Mouse (Mus musculus) bone marrow, adult 2 months (tissue): ENCODE data around the gene Fam114a2. TPM values are rescaled to one million over a fixed set of nuclear protein-coding genes. Genes with fewer than 3 reads are reported as not detected.

Experiments
- H3K27ac ChIP-seq: fragments of 200-500 bp; 2 replicates; pipeline ENCODE4 v1.5.1; 2012; ENCODE audit warnings: low read depth, mild to moderate bottlenecking, control low read depth, inconsistent platforms, low read length; ENCODE audit not compliant: control insufficient read depth, poor library complexity, insufficient read depth
- H3K4me1 ChIP-seq: fragments of 200-500 bp; 2 replicates; pipeline ENCODE4 v1.6.1; 2011; ENCODE audit warnings: low read length; ENCODE audit not compliant: control insufficient read depth, insufficient read depth
- H3K4me3 ChIP-seq: fragments of 200-500 bp; replicated peaks from 2 replicates; pipeline ENCODE3; 2011; ENCODE audit warnings: mild to moderate bottlenecking, low read depth, low read length, control low read depth; ENCODE audit not compliant: control insufficient read depth
- CTCF ChIP-seq: fragments of 200-500 bp; IDR thresholded peaks from 2 replicates; pipeline ENCODE4 v1.5.1; 2011; ENCODE audit warnings: low read length, control low read depth; ENCODE audit not compliant: control insufficient read depth, insufficient read depth
- POLR2A ChIP-seq: fragments of 200-500 bp; IDR thresholded peaks from 2 replicates; pipeline ENCODE4 v1.6.1; 2011; ENCODE audit warnings: low read depth, mild to moderate bottlenecking, control low read depth, low read length, borderline replicate concordance; ENCODE audit not compliant: control insufficient read depth
- WGBS: fragments of 180-500 bp; shearing (Covaris S2); methylation state at CpG from one replicate; pipeline ENCODE4 v1.1.7; 2018; 5-methylcytosine and 5-hydroxymethylcytosine counted together
- polyA plus RNA-seq: library from polyadenylated mRNA; stranded (reverse); fragments of >200 nt; gene quantifications from 2 replicates; pipeline ENCODE4 v1.2.4, GENCODE M21; 2011; ENCODE audit warnings: low replicate concordance; ENCODE audit not compliant: missing spikeins, insufficient read depth, insufficient read length

The Fam114a2 gene
- polyA plus RNA-seq, 1 experiment = 31.0 TPM

DNA sequence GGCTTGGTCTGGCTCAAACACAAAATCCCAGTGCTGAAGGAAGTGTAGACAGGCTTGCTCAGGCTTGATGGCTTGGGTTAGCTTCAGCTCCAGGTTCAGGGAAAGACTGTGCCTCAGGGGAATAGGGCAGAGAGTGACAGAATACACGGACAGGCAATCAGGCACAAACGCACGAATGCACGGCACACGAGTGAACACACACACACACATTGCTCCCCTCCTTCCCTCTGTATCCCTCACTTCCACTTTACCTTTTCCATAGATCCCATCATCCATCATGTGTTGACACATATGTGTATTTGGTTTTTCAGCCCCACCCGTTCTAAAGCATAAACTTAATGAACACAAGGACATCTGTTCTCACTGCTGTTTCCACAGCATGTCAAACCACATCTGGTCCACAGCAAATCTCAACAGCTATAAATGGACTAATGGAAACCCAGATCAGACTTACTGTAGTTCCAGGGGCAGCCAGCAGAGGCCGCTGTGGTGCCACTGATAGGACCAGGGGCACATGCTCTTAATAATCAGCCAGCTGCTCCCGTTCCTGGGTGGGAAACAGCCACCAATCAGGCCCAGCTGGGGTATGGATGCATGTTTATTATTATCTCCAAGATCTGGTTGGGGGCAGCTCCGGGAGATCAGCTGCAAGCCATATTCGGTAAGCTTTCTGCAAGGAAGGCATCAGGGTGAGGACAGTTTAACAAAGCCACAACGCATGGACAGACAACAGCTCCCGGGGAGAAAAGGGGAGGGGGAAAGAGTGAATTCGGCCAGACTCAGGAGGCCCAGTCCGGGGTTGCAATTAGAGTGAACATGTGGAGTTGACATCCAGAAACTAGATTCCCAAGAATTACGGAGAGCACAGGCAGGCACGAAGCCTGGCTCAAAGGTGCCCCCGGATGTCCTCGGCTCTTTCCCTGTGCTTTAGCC, 30.5 kb upstream of the Fam114a2 start:
- WGBS = 49% methylated on average over 18 of the region's 18 CpGs

DNA sequence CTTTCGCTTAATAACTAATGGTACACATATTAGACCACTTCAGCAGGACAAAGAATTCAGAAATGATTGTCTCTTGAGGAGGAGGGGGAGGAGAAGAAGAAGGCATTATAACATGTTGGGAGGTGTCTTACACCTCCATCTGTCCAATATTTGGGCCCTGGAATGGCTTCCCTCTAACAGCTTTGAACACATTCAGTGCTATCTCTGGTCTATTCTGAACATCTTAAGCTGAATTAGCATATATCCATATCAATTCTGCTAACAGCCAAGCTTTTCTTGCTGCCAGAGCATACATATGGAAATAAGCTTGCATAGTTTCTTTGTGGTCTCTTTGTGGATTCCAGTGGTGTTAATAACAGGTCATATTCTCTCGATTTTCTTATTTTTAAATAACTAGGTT, 22.3 kb upstream of the Fam114a2 start:
- Histone ChIP-seq H3K4me1 (no peaks in the 10 kb centered on the region), H3K27ac (no peak overlapping the region), H3K4me3 (no peak overlapping the region)
- 86% methylated on average over 2 of the region's 2 CpGs for WGBS
- TF ChIP-seq CTCF (no peak), POLR2A (no peak)

More for the DNA sequence above, 30.5 kb upstream of the Fam114a2 start:
- no peak overlapping the region for H3K27ac ChIP-seq
- no peak overlapping the region for H3K4me3 ChIP-seq
- no peak for TF ChIP-seq POLR2A
- peak; percentile 90 for TF ChIP-seq CTCF
- no peaks in the 10 kb centered on the region for H3K4me1 ChIP-seq

DNA sequence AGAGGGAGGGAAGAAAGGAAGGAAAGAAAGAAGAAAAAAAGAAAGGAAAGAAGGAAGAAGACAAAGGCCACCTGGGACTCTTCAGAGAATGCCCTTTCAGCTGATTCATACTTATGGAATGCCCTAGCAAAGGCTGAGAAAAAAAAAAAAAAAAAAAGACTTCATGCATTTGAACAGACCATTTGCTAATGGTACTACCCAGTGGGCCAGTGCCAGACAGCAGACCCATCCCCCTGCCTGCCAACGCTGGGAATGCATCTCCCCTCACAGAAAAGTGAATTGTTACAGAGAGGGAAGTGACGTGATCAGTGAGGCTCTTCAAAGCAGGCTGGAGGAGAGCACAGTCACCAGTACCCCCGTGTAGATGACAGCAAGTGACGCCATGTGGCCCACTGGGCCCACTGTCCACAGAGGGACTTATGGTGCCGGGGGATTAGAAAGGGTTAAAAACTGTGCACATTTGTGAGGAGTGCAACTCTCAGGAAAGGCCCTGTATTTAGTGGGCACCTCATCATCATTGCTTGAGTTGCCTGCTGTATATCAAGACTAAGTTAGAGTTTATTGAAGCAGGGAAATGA, 21.5 kb upstream of the Fam114a2 start:
- Histone ChIP-seq H3K4me1 (no peaks in the 10 kb centered on the region), H3K27ac (no peak overlapping the region), H3K4me3 (no peak overlapping the region)
- 83% methylated on average over 5 of the region's 5 CpGs for WGBS
- TF ChIP-seq CTCF (no peak), POLR2A (no peak)

DNA sequence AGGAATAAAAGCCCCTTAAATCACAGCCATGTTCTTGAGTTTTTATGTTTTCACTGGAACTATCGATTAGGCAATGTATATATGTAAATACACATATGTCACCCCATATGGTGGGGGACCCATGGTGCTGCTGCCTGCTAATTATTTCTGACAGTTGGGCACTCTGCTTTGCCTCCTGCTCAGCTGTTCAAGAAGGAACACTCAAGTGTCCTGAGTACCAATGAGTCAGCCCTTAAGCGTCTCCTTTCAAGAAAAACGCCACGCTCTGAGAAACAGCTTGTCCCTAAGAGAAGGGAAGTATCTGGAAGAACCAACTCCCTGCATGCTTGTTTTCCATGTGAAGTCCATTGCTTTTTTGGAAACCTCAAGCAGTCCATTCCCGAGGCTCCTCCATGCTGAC, 17.5 kb upstream of the Fam114a2 start:
- no peaks in the 10 kb centered on the region for H3K4me1 ChIP-seq
- no peak for TF ChIP-seq POLR2A
- no peak for TF ChIP-seq CTCF
- H3K4me3 ChIP-seq = no peak overlapping the region
- 87% methylated on average over 5 of the region's 5 CpGs for WGBS
- H3K27ac ChIP-seq = no peak overlapping the region

DNA sequence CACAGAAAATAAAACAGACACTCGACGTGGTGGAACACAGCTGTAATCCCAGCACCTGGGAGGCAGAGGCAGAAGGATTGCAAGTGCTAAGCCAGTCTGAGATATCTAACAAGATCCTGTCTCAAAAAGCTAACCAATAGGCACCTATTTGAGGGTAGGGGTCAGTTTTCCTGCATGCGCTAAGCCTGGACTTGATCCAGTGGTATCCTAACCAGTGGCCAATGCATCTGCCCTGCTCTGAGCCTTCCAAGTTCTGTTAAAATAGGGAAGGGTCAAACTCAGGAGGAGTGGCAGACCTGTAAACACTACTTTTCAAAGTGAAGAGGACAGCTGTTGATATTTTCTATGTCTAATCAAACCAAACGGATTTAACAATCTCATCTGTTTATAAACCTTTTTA, 13.9 kb upstream of the Fam114a2 start:
- no peak overlapping the region for H3K4me3 ChIP-seq
- no peak overlapping the region for H3K27ac ChIP-seq
- WGBS = 85% methylated on average over 4 of the region's 4 CpGs
- TF ChIP-seq CTCF (no peak), POLR2A (no peak)
- H3K4me1 ChIP-seq = no peaks in the 10 kb centered on the region

DNA sequence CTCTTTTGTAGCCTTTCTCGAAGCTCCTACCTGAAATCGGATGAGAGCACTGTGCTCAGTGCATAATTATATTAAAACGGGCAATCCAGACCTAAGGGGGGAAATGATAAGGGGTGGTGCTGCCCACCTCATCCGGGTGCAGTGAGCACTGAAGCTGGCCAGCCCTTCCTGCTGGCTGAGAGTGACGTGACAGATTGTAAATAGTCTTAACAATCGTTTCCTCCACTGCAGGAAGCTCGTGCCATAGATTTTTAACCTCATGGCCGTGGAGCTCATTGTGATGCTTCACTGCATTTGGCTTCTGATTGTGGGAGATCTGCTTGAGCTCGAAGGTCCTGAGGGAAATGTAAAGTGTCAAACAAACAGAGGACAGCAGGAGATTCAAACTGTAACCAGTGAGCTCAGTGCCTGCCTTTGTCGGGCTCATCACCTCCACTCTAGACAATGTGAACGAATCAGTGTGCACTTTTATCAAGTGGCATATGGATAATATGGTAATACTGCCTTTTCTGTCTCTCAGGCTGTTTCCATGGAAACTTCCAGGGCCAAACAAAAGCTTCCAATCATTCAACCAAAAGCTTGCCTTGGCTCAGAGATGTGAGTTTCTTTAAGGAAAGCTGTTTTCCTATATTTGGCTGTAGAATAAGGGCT, 13.0 kb upstream of the Fam114a2 start:
- Histone ChIP-seq H3K4me1 (no peaks in the 10 kb centered on the region), H3K4me3 (no peak overlapping the region), H3K27ac (no peak overlapping the region)
- whole genome bisulfite sequencing = 32% methylated on average over 11 of the region's 11 CpGs
- TF ChIP-seq CTCF = no peak
- TF ChIP-seq POLR2A = no peak

DNA sequence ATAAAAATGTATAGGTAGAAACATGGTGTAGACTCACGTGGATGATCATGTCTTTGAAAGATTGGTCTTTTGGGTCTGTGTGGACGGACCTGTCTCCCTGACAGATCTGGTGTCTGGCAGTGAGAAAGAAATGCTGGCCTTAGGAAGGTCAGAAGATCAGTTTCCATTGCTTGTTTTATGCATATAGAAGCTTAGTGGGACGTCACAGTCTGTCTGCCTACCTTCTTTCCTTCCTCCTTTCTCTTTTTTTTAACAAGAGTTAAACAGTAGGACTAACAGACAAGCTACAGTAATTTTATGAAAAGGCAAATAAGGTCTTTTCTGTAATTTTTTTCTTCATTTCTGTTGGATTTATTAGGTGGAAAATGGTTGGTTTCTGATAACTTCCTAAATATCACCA, 10.7 kb upstream of the Fam114a2 start:
- Histone ChIP-seq H3K27ac (no peak overlapping the region), H3K4me1 (no peaks in the 10 kb centered on the region; the same call in 1 of the 2 replicates), H3K4me3 (no peak overlapping the region)
- 77% methylated on average over 3 of the region's 3 CpGs for WGBS
- TF ChIP-seq CTCF = no peak
- no peak for TF ChIP-seq POLR2A

DNA sequence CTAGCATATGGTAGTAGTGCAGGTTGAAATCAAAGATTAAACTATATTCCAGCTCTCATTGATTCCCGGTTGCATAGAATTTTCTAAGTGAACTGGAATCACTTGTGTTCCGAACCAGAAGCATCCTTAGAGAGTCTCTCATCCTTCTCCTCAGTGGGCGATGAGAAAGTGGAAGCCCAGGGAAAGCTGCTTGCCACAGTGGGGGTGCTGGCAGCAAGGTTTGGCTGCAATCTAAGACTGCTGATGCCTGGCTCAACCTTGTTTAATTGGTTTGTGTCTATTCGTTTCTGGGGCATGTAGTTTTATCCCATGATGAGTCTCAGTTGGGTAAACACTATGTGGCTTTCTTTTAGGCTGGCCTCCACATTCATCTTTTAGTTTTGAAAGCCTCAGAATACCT, 9.1 kb upstream of the Fam114a2 start:
- no peaks in the 10 kb centered on the region; the same call in 1 of the 2 replicates for H3K4me1 ChIP-seq
- H3K4me3 ChIP-seq = no peak overlapping the region
- TF ChIP-seq CTCF (no peak), POLR2A (no peak)
- no peak overlapping the region for H3K27ac ChIP-seq
- 68% methylated on average over 4 of the region's 4 CpGs for WGBS
